Mouse (Mus musculus) spleen, adult 2 months (tissue): ENCODE results near the gene Adamtsl5. TPM values are rescaled to one million over a fixed set of nuclear protein-coding genes. Genes with fewer than 3 reads are reported as not detected.
A peak's percentile ranks its signal among the peaks of the same experiment; 100 is the strongest.

ENCODE experiments used
- DNase-seq, 2 experiments: peaks; one replicate each; pipeline versions ENCODE4 v3.0.0 to v3.0.0-alpha.2; 2012 to 2021; ENCODE audit warnings: low spot score in 2 of 2, low read depth in 1 of 2
- H3K27ac ChIP-seq: fragments of 200-500 bp; 2 replicates; pipeline ENCODE4 v1.5.1; 2012; ENCODE audit warnings: low read length, inconsistent platforms; ENCODE audit not compliant: insufficient read depth
- H3K27me3 ChIP-seq: fragments of 200-500 bp; 2 replicates; pipeline ENCODE4 v1.6.1; 2012; ENCODE audit warnings: mild to moderate bottlenecking, moderate library complexity, low read length, inconsistent platforms; ENCODE audit not compliant: control insufficient read depth, insufficient read depth
- H3K36me3 ChIP-seq: fragments of 200-500 bp; 2 replicates; pipeline ENCODE4 v1.6.1; 2012; ENCODE audit warnings: mild to moderate bottlenecking, low read length, inconsistent platforms; ENCODE audit not compliant: control insufficient read depth, insufficient read depth
- H3K4me1 ChIP-seq: fragments of 200-500 bp; 2 replicates; pipeline ENCODE4 v1.6.1; 2011; ENCODE audit warnings: inconsistent platforms; ENCODE audit not compliant: control insufficient read depth, insufficient read depth, insufficient read length
- H3K4me3 ChIP-seq: fragments of 200-500 bp; 2 replicates; pipeline ENCODE4 v1.5.1; 2011; ENCODE audit warnings: mild to moderate bottlenecking, inconsistent platforms; ENCODE audit not compliant: insufficient read depth, insufficient read length; ENCODE audit errors: extremely low read depth
- CTCF ChIP-seq: fragments of 200-500 bp; IDR thresholded peaks from 2 replicates; pipeline ENCODE4 v1.5.1; 2011; ENCODE audit warnings: mild to moderate bottlenecking, inconsistent platforms; ENCODE audit not compliant: insufficient read depth, insufficient read length, insufficient replicate concordance; ENCODE audit errors: extremely low read depth
- POLR2A ChIP-seq: fragments of 200-500 bp; IDR thresholded peaks from 2 replicates; pipeline ENCODE4 v1.6.1; 2011; ENCODE audit warnings: low read depth, low read length, inconsistent platforms
- WGBS: fragments of 180-500 bp; shearing (Covaris S2); methylation state at CpG from one replicate; pipeline ENCODE4 v1.1.7; 2018; 5-methylcytosine and 5-hydroxymethylcytosine counted together
- polyA plus RNA-seq: library from polyadenylated mRNA; depleted of rRNA; stranded (reverse); fragments of >200 nt; gene quantifications from 2 replicates; pipeline ENCODE4 v1.2.3, GENCODE M21; 2012

Adamtsl5 gene
- polyA plus RNA-seq, 1 experiment, result 8.8 TPM

GRCm38 (mm10) chr10:80325045-80325444 is 23.2 kb downstream of the Adamtsl5 start:
- no peak overlapping the region for H3K4me3 ChIP-seq
- peaks cover 25% of the 10 kb centered on the region for H3K4me1 ChIP-seq
- no peaks in the 10 kb centered on the region for H3K27me3 ChIP-seq
- H3K27ac ChIP-seq, result no peak overlapping the region
- WGBS, result 87% methylated on average over 21 of the region's 21 CpGs
- no peak for TF ChIP-seq POLR2A
- no peak for TF ChIP-seq CTCF
- no peak for DNase-seq
- no peaks in the 10 kb centered on the region for H3K36me3 ChIP-seq

GRCm38 (mm10) chr10:80324120-80325037 is 23.8 kb downstream of the Adamtsl5 start:
- no peak for TF ChIP-seq CTCF
- TF ChIP-seq POLR2A, result no peak
- no peak overlapping the region for H3K4me3 ChIP-seq
- no peak for DNase-seq
- peaks cover 28% of the 10 kb centered on the region for H3K4me1 ChIP-seq
- H3K27ac ChIP-seq, result no peak overlapping the region
- no peaks in the 10 kb centered on the region for H3K27me3 ChIP-seq
- WGBS, result 86% methylated on average over 17 of the region's 17 CpGs
- no peaks in the 10 kb centered on the region for H3K36me3 ChIP-seq

GRCm38 (mm10) chr10:80323261-80324119 is 24.7 kb downstream of the Adamtsl5 start:
- TF ChIP-seq CTCF, result no peak
- no peak for TF ChIP-seq POLR2A
- DNase-seq, result peak in 1 of 2 experiments; percentile 70
- peaks cover 33% of the 10 kb centered on the region for H3K4me1 ChIP-seq
- H3K36me3 ChIP-seq, result peaks cover 6% of the 10 kb centered on the region
- no peaks in the 10 kb centered on the region for H3K27me3 ChIP-seq
- H3K27ac ChIP-seq, result no peak overlapping the region
- H3K4me3 ChIP-seq, result peak overlapping the region; percentile 76
- WGBS, result 1% methylated on average over 44 of the region's 46 CpGs

GRCm38 (mm10) chr10:80322811-80323211 is 25.4 kb downstream of the Adamtsl5 start:
- TF ChIP-seq POLR2A (no peak), CTCF (no peak)
- peaks cover 11% of the 10 kb centered on the region for H3K36me3 ChIP-seq
- WGBS, result 2% methylated on average over 27 of the region's 28 CpGs
- peak overlapping the region; percentile 76; the same call in 1 of the 2 replicates for H3K4me3 ChIP-seq
- no peak overlapping the region for H3K27ac ChIP-seq
- DNase-seq, result no peak
- peaks cover 33% of the 10 kb centered on the region for H3K4me1 ChIP-seq
- H3K27me3 ChIP-seq, result no peaks in the 10 kb centered on the region

DNA sequence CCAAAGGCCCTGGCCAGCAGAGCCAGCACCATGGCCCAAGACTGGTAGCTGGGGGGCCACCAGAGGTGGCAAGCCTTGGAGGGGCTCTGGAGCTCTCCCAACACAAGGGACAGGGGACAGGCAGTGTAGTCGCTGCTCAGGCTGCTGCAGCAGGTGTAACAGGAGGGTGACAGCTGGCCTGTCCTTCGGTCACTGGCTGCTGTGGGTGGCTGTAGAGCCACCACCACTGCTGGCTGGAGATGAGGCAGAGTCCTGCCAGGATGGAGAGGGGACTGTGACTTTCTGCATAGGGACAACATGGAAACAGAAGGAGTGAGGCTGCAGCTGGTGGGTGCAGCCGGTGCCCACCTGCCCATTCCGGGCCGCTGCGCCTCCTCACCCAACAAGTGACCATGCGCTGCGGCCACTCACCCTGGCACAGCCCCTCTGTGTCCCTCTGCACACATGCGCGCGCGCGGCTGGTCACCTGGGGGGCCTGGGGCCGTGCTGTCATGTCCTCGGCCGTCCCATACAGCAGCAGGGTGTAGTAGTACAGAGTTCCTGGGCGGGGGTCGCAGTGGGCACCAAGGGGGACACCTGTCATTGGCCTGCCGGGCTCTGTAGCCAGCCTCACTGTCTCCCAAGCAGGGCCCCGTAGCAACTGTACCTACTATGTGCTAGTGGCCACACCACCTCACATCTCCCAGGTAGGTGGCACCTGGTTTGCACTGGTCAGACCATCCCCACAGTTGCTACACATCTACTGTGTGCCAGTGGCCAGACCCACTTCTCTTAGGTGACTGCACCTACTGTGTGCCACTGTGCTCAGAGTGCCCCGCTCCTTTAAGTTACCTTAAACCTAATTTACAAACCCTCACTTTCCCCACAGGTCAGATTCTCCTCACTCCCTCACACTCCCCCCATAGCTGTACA is 26.3 kb downstream of the Adamtsl5 start:
- Histone ChIP-seq H3K27me3 (no peaks in the 10 kb centered on the region), H3K36me3 (peaks cover 13% of the 10 kb centered on the region), H3K4me1 (peaks cover 33% of the 10 kb centered on the region), H3K27ac (no peak overlapping the region), H3K4me3 (no peak overlapping the region)
- 94% methylated on average over 20 of the region's 21 CpGs for WGBS
- DNase-seq, result no peak
- TF ChIP-seq POLR2A, result no peak
- TF ChIP-seq CTCF, result no peak
